Mouse (Mus musculus) left cerebral cortex, adult 2 months (tissue): ENCODE results near the gene Inka1. TPM values are rescaled to one million over a fixed set of nuclear protein-coding genes. Genes with fewer than 3 reads are reported as not detected.

ENCODE experiments used
- DNase-seq, 2 experiments: peaks; one replicate each; pipeline ENCODE4 v3.0.0; 2021 to 2022; ENCODE audit warnings: low spot score in 2 of 2, mixed read lengths in 1 of 2; ENCODE audit errors: extremely low spot score in 1 of 2
- H3K27ac ChIP-seq: fragments of 200-600 bp; 2 replicates; pipeline ENCODE4 v1.8.1; 2022
- H3K4me3 ChIP-seq: fragments of 200-600 bp; 2 replicates; pipeline ENCODE4 v1.8.1; 2022
- CTCF ChIP-seq: fragments of 200-600 bp; IDR thresholded peaks from 2 replicates; pipeline ENCODE4 v1.8.1; 2022; ENCODE audit warnings: antibody characterized with exemption, mild to moderate bottlenecking, moderate library complexity
- intact Hi-C: fragments of 180-260 bp; cut with DNase I; formaldehyde crosslinking; loops from one replicate; pipeline ENCODE4 v1.15.1; 2025
- total RNA-seq, 2 experiments: library from RNA; stranded (reverse); gene quantifications; 2 replicates each; pipeline ENCODE4 v1.2.3; 2021

Gene Inka1
- total RNA-seq, 2 experiments from 2014 or later = 2.8 to 4.0 TPM

- intact Hi-C loops = loop anchor here (5.0 kb wide), 1 partner anchor 103 kb away; no protein-coding TSS in a partner anchor
Observed at GRCm38 (mm10) chr9:107964681-107965080, 21.0 kb downstream of the Inka1 start.

GRCm38 (mm10) chr9:107963700-107964099 is 22.0 kb downstream of the Inka1 start:
- intact Hi-C loops = loop anchor here (1.0 to 5.0 kb wide), 5 partner anchors 23 to 104 kb away; partner anchors contain the start of gene Amigo3
- peak; percentile 68 to 74 for DNase-seq
- TF ChIP-seq CTCF = peak; percentile 99
- H3K4me3 ChIP-seq = no peak overlapping the region
- H3K27ac ChIP-seq = no peak overlapping the region

More at GRCm38 (mm10) chr9:107964681-107965080, 21.0 kb downstream of the Inka1 start:
- Histone ChIP-seq H3K27ac (no peak overlapping the region), H3K4me3 (no peak overlapping the region)
- DNase-seq = no peak
- TF ChIP-seq CTCF = no peak

- intact Hi-C loops = loop anchor here (1.0 to 5.0 kb wide), 6 partner anchors 23 to 104 kb away; partner anchors contain the start of gene Amigo3
- no peak for DNase-seq
- H3K27ac ChIP-seq = no peak overlapping the region
- H3K4me3 ChIP-seq = no peak overlapping the region
- no peak for TF ChIP-seq CTCF
Observed at GRCm38 (mm10) chr9:107962916-107963315, 22.8 kb downstream of the Inka1 start.

GRCm38 (mm10) chr9:107961881-107962280 is 23.8 kb downstream of the Inka1 start:
- TF ChIP-seq CTCF = peak; percentile 68
- DNase-seq = peak; percentile 66 to 74
- peak overlapping the region; percentile 95 for H3K27ac ChIP-seq
- peak overlapping the region; percentile 24 for H3K4me3 ChIP-seq
- intact Hi-C loops = loop anchor here (1.0 to 5.0 kb wide), 5 partner anchors 25 to 105 kb away; partner anchors contain the start of gene Amigo3

- peak overlapping the region; percentile 24 for H3K4me3 ChIP-seq
- intact Hi-C loops = loop anchor here (5.0 kb wide), 1 partner anchor 106 kb away; no protein-coding TSS in a partner anchor
- no peak for TF ChIP-seq CTCF
- H3K27ac ChIP-seq = peak overlapping the region; percentile 95
- peak; percentile 77 to 82 for DNase-seq
Observed at GRCm38 (mm10) chr9:107961351-107961762, 24.3 kb downstream of the Inka1 start.

GRCm38 (mm10) chr9:107960928-107961327 is 24.8 kb downstream of the Inka1 start:
- no peak for DNase-seq
- H3K4me3 ChIP-seq = 0 out of 2 replicates have a peak overlapping the region, but pooled peaks have one; percentile 9
- peak overlapping the region; percentile 95 for H3K27ac ChIP-seq
- no peak; the same call in 1 of the 2 replicates for TF ChIP-seq CTCF
- intact Hi-C loops = loop anchor here (5.0 kb wide), 1 partner anchor 106 kb away; no protein-coding TSS in a partner anchor

- DNase-seq = no peak
- H3K4me3 ChIP-seq = no peak overlapping the region
- no peak for TF ChIP-seq CTCF
- peak overlapping the region; percentile 95 for H3K27ac ChIP-seq
- intact Hi-C loops = loop anchor here (5.0 kb wide), 1 partner anchor 107 kb away; no protein-coding TSS in a partner anchor
Observed at GRCm38 (mm10) chr9:107959896-107960295, 25.8 kb downstream of the Inka1 start.

- no peak overlapping the region for H3K4me3 ChIP-seq
- H3K27ac ChIP-seq = no peak overlapping the region
- no peak for TF ChIP-seq CTCF
- no peak for DNase-seq
- intact Hi-C loops = no loop called here
Observed at GRCm38 (mm10) chr9:107957141-107957540, 28.5 kb downstream of the Inka1 start.

GRCm38 (mm10) chr9:107955613-107956289 is 29.9 kb downstream of the Inka1 start:
- H3K4me3 ChIP-seq = no peak overlapping the region
- DNase-seq = no peak
- TF ChIP-seq CTCF = no peak
- intact Hi-C loops = no loop called here
- no peak overlapping the region for H3K27ac ChIP-seq

- DNase-seq = peak; percentile 88
- H3K4me3 ChIP-seq = peak overlapping the region; percentile 54
- intact Hi-C loops = no loop called here
- no peak; the same call in 1 of the 2 replicates for TF ChIP-seq CTCF
- peak overlapping the region; percentile 87 for H3K27ac ChIP-seq
Observed at GRCm38 (mm10) chr9:107950460-107951355, 35.0 kb downstream of the Inka1 start.

- peak within 1 kb of the TSS; percentile 87 for H3K27ac ChIP-seq
- no peak for TF ChIP-seq CTCF
- intact Hi-C loops = no loop called here
- peak within 1 kb of the TSS; percentile 54 for H3K4me3 ChIP-seq
- no peak for DNase-seq
Observed at GRCm38 (mm10) chr9:107949922-107950235, 35.8 kb downstream of the Inka1 start, which contains the start of gene Traip. TSS of gene Traip (plus strand) at chr9:107950136.
